Mouse (Mus musculus): Measurements from ENCODE around the gene Mzt1.
"Not testable (repeated sequence)": the region's sequence is repeated elsewhere in the genome, so short reads cannot be mapped to it uniquely, and the experiment has no call there.

Mzt1 gene

DNA sequence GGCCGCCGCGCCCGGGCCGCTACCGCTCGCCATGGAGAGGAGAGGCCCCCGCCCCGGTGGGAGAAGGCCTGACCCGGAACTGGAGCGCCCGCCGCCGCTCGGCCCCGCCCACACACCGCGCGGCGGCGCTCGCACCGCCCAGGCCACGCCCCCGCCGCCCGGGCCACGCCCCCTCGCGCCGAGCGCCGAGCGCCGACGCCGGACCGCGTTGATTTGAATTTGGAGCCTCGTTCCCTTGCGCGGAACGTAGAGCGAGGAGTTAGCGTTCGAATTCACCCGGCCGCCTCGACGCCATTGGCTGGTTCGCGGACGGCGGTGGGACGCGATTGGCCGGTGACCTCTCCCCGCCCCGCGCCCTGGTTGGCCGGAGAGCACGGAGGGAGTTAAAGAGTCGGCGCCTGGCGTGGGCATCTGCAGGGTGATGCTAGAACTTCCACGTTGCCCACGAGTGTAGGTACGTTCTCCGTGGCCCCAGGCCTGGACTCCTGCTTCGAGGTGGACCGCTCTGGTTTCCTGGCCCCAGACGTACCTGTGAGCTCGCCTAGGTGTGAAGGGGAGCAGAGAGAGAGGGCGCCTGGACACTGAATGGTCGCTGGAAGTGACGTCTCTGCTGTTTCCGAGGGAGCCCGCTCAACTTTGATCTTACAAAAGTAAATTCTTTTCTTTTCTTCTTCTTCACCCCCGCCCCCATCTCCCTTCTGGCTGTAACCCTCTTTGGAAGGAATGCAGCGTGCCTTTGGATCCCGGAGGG is at the start of gene Mzt1, which contains the start of gene Bora:
Mzt1 (minus strand) TSS at position 104 of the 751 bp plus-strand sequence.
Bora (plus strand) TSS at position 192 of the 751 bp plus-strand sequence.
- DNase-seq (ENCODE audit: low spot score in 2 of 2): peak; percentile 91 to 93

DNA sequence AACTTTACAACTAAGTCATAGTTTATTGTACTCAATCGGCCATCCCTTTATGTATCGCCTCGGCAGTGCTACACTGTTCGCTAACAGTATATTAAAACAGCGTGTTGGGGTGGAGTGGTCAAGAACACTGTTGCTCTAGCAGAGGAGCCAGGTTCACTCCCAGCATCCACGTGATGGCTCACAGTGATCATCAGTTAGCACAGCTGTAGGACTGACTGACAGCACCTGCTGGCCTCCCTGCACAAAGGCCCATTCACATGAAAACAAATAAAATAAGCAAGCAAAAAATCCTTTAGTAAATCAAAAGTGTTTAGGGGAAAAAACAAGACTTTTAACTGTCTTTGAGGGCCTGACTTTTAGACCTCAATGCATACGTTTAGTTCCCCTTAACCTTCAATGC is 43.0 kb upstream of the Mzt1 start:
- DNase-seq (ENCODE audit: low spot score in 2 of 2): no peak

DNA sequence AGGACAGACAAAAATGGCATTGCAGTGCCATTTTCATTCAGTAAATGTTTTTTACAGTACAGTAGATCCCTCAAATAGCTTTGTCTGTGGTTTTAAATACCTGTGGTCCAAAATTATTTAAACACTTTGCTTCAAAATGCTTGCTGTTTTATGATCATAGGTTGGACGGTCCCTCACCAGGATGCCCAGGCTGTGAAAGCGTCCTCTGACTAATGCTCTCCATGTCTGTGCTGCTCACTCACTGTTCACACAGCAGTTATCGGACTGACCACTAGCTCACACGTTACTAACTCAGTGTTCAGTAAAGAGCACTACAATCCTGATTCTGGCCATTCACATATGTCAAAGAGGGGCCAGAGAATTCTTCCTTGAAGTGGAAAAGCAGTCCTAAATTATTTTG is 25.2 kb upstream of the Mzt1 start:
- DNase-seq (ENCODE audit: low spot score in 2 of 2): no peak

DNA sequence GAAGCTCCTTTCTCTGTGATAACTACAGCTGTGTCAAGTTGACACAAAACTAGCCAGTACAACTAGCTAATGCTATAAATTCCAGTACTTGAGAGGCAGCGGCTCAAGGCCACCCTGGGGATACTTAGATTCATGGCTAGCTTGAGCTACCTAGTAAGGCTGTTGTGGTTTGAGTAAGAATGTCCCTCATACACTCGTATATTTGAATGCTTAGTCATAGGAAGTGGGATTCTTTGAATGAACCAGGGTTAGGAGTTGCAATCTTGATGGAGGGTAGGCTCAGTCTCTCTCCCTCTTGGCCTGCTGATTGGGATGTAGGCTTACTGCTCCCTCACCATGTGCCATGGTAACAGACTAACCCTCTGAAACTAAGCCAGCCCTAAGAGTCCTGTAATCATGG is 17.2 kb upstream of the Mzt1 start:
- no peak for DNase-seq (ENCODE audit: low spot score in 2 of 2)

DNA sequence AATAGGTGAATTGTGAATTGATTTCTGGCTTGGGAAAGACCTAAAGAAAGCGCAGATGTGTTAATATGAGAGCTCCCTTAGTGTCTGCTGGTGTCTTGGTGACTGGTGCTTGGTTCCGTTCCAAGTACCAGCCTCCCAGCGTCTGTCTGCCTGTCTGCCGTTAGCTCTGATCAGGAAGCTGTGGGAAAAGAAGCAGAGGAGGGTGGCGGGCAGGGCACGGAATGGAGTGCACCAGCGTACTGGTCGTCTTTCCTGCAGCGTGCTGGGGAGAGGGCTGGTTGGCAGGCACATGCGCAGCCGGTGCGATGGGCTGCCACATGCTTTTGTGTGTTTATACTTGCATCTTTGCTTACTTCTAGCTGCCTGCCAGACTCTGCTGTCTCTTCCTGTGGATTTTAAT is 14.7 kb upstream of the Mzt1 start:
- no peak for DNase-seq (ENCODE audit: low spot score in 2 of 2)

DNA sequence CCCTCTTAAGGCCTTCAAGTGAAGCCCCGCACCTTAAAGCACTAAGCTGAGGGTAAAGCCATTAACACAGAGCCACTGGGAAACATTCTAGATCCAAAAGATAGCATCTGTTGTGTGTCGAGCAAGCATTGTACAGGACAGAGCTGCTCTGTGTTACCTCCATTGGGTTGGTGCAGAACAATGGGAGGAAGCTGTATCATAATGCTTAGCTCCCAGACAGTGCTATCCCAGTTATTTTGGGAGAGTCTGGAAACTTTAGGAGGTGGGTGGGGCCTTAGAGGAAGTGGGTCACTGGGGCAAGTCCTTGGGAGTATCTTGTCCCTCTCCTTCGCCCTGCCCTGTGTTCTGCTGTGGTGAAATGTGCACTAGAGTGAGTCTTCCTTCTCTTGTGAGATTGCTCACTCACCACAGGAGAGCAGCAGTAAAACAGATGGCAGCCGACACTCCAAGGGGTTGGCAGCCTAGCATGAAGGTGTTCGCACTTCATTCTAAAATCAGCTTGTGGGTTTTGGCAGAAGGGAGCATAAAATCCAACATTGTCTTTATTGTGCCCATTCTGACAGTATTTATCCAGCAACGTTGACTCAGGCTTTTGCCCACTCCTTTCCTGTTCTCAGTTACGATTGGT is 13.1 kb upstream of the Mzt1 start:
- no peak for DNase-seq (ENCODE audit: low spot score in 2 of 2)

DNA sequence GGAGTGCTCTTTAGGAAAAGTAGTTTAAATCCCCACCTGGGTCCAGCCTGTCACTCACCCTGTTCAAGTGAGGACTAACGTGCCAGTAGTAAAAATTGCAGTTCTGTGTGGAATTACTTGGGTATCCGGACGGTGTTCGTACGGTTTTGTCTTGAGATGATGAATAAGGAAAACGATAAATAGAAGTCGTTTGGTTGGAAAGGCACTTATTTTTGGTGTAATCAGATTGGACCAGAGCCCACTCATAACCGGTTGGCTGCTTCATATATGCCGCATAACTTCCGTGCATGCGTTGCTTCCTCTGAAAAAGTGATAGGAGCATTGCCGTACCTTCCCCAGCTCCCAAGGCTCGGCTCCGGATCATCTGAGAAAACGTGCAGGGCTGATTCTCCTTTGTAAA is 848 bp upstream of the Mzt1 start:
- DNase-seq (ENCODE audit: low spot score in 2 of 2): peak in 1 of 2 experiments; percentile 9

DNA sequence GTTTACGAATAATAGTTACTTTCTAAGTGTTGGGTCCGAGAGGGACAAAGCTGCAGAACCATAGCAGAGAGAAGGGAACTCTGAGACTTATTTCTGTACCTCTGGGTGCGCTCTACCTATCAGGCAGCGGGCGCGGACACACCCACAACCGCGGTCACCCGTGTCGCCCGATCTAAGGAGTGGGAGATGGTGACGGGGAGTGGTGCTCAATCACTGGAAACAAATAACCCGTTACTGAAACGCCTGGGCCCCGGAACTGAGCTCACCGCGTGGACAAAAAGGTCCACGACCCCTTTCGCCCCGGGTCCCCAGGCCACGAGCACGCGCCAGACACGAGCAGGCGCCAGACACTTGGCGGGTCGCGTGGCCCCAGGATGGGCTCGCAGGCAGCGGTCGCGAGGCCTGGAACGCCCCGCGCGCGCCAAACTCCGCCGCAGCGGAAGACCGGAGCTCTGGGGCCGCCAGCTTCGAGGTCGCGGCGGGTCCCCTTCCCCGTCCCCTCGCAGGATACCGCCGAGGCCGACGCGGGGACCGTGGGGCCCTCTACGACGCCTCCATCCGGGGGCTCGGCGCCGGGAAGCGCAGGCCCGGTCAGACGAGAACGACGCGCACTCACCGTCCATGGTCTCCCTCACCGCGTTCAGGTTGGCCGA is 430 bp downstream of the Mzt1 start:
- no peak for DNase-seq (ENCODE audit: low spot score in 2 of 2)

DNA sequence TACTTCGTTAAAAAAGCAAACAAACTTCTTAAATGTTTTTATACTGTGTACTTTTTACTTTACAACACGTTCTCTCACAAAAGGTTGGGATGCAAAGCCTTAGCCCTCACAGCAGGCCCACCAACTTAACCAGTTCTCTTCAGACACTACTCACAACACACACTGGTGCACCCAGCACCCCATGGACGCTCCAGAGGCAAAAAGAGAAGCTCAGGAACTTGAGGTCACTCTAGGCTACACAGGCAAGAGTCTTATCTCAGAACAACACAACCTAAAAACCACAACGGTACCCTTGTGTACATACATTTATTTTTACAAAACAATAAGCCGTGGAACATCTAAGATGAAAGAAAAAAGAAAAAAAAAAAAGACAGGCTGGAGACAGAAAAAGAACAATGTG is 1.2 kb downstream of the Mzt1 start:
- DNase-seq (ENCODE audit: low spot score in 2 of 2): no peak

DNA sequence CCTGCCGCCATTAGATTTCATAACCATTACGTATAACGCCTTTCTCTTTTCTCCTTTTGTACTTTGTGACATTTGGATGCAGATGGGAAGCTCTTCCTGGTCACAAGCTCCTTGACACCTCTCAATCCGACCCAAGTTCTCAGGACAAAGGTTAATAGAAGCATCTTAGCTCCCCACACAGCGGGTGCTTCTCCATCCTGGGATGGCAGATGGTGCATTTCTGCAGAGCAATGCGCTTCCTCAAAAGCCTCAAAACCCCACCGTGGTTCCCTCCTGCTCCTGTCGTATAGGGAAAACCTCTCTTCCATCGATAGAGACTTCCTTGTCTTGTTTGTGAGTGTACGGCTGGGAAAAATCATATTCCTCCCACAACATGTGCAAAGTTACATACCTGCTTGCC is 1.8 kb downstream of the Mzt1 start:
- DNase-seq (ENCODE audit: low spot score in 2 of 2): no peak

DNA sequence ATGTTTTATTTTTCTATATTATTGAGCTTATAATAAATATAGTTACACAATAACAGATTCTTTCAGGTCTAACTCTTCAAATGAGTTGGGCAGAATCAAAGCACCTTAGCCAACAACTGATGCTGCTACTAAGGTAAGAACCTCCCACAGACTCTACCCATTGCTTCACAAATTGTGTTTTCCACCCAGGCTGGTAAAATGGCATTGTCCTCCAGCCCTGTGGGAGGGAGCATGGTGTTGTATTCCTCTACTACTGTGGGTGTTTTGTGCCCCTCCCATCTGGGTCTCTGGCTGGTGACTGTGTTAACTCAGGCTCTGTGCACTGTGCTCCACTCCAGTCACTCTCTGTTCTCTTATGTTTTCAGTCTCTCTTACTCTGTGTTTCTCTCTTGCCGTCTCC is 2.4 kb downstream of the Mzt1 start:
- DNase-seq (ENCODE audit: low spot score in 2 of 2): no peak

DNA sequence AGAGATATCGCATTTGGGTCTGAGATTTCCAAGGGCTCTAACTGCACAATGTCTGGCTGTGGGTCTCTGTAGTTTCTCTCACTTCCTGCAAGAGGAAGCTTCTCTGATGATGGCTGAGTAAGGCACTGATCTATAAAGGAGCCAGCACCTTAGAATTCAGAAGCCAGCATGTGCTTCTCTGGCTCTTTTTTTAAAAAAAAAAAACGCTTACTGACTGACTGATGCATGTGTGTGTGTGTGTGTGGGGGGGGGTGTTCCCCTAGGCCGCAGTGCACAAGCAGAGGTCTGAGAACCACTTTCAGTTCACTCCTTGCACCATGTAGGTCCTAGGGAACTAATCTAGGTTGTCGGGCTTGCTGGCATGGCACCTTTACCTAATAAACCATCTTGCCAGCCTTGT is 4.5 kb downstream of the Mzt1 start:
- DNase-seq (ENCODE audit: low spot score in 2 of 2): no peak

DNA sequence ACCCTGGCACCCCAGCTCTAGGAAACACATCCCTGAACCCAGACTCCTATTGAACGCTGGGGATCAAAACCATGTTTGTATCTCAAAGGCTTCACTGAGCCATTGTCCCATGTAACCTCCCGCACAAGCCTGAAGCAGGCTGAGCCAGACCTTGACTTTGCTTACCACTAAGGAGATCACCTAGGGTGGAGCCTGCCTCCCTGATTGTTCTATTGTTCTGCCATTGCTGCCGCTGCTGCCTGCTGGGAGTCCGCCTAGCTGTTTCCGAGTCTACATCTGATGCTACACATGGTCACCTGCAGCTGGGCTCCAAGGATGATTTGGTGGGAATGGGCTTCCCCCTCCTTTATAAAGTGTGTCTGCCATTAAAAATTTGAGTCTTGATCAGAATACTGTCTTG is 6.6 kb downstream of the Mzt1 start:
- DNase-seq (ENCODE audit: low spot score in 2 of 2): not testable (repeated sequence)

DNA sequence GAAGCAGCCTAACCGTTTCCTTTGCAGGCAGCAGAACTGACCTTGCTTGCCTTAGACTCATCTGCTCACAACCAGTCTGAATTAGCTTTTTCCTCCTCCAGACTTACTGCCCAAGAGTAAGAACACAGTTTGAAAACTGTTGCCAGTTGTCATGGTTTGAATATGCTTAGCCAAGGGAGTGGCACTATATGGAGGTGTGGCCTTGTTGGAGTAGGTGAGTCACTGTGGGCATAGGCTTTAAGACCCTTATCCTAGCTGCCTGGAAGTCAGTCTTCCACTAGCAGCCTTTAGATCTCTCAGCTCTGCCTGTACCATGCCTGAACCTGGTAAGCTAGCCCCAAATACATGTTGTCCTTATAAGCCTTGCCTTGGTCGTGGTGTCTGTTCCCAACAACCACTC is 8.2 kb downstream of the Mzt1 start:
- DNase-seq (ENCODE audit: low spot score in 2 of 2): no peak

DNA sequence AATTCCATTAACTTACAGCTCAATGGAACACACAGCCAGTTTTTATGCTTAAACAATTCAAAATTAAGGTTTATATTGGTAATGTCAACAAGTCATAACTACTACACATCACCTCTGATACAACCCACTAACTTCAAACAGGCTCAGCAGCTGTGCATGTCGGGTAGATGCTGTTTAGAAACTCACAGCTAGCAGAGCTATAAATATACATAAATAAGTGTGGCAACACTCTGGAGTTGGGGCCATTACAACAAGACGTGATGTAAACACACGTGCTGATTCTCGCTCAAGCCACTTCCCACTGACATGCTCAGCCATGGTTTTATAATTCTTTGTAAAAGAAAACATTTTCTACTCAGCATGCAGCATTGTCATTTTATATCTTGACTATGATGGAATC is 9.9 kb downstream of the Mzt1 start:
- DNase-seq (ENCODE audit: low spot score in 2 of 2): no peak

DNA sequence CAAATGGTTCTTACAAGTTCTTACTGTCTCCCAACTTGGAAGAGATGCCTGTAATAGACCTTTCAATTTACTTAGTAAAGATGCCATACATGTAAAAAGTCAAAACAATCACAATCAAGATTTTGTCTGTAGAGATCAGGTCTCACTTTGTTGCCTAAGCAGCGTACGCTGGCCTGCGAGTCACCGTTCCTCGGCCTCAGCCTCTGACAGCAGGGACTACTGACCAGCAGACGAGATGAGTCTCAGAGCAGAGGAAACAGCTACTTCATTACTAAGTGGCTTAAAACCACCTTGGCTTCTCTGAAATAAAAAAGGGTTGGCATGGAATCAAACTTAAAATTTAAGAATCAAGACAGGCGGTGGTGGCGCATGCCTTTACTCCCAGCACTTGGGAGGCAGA is 11.1 kb downstream of the Mzt1 start:
- not testable (repeated sequence) for DNase-seq (ENCODE audit: low spot score in 2 of 2)

DNA sequence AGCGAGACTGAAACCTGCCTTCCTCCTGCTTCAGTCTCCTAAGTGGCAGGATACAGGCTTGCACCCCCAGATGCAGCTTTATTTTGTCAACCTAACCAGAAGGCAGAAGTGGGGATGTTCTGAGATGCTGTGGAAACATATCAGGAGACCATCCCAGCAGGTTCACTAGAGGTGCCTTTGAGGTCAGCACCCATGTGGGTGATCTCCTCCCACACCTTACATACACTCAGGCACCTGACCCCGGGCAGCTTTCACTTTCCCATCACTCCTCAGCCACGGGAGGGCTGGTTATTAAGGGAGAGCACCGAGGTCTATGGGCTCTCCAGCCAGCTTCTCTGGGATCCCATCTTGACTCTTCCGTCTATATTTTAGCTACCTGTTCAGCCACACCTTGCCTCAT is 13.3 kb downstream of the Mzt1 start:
- DNase-seq (ENCODE audit: low spot score in 2 of 2): no peak

DNA sequence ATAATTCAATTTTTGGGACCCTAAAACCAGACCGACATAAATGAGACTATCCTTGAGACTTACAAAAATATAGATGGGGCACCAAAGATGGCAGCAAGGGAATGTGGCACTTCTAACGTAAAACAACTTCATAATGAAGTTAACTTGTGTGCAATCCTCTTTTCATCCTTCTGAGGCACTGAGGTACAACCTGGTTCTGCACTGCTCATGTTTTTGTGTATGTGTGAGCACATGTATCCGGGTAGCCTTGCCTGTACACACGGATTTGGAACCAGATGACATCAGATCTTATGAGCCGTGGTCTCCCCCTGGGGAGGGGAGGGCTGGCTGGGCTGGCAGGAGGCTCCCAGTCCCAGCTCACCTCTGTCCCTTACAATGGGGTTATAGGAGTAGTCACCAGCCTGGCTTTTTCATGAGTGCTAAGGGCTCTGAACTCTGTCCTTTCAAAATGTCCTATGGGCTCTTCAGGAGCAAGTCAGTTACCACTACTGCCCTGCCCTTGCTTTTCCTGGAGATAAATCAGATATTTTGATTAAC is 14.5 kb downstream of the Mzt1 start:
- DNase-seq (ENCODE audit: low spot score in 2 of 2): no peak

DNA sequence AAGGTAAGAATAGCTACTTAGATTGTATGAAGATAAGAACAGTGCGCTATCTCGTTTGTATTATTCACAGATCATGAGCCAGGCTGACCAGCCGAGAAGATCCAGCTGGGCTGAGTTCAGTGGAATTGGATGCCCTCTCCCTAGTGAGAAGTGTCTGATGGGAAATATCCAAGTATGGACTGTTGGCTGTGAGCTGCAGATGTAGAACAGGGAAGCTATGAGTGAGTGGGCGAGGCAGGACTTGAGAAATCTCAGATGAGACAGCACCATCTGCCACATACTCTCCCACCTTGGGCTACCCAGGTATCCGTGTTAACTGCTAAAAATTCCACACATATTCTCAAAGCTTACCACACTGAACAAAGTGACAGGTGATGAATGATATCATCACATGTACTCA is 15.9 kb downstream of the Mzt1 start:
- DNase-seq (ENCODE audit: low spot score in 2 of 2): no peak

DNA sequence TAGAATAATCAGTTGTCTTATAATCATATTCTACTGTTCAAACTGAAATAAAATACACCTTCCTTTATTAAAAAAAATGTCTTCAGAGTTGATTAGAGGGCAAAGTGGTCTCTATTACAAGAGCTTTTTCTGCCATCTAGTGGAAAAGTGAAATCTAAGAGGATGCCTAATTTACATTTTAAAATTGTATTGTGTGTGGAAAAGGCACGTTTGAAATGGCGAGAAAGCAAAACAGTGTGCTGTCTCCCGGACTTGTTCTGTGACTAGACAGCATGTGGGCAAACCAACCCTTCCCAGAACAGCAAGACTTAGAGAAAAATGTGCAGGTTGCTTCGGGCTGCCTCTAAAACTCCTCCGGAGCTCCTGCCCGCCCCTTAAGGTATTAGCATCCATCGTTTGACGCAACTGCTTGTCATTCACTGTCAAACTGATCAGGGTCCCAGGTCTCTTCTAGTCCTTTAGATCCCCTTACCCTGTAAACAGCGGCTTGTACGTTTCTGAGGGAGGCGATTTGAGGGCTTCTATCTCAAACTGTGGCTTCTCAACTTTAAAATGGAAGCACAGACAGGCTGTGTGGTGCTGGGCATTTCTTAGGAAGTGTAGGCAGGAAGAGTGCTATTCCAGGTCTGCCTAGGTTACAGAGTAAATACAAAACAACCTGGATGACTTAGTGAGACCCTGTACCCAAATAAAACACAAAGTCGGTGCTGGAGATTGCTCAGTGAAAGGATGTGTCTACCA is 23.4 kb downstream of the Mzt1 start:
- no peak for DNase-seq (ENCODE audit: low spot score in 2 of 2)

DNA sequence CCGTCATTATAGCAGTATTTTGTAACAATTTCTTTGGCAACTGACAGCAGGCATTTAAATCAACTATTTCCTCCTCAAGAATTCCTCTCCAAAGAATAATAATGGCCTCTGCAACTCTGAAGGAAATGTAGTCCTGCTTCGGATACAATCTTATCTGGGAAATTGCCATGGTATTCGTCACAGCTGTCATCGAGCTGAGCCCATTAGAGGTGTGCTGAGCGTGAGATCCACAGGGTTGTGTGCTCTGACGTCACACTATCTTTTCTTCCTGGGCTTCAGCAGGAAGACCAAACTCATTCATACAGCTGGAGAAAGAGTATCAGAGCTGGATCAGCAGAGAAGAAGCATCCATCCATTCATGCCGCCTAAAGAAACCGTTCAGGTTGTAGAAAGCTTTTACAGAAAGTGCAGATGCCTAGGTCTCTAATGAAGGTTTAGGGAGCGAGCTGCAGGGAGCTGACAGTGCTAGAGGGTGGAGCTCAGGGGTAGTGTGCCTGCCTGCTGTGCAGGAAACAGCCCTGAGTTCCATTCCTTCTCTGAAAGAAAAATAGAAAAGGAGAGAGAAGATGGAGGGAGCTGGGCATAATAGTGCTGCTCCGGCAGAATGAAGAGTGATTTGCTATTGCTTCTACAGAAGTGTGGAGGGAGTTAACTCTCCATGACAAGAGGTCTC is 26.7 kb downstream of the Mzt1 start:
- DNase-seq (ENCODE audit: low spot score in 2 of 2): no peak

DNA sequence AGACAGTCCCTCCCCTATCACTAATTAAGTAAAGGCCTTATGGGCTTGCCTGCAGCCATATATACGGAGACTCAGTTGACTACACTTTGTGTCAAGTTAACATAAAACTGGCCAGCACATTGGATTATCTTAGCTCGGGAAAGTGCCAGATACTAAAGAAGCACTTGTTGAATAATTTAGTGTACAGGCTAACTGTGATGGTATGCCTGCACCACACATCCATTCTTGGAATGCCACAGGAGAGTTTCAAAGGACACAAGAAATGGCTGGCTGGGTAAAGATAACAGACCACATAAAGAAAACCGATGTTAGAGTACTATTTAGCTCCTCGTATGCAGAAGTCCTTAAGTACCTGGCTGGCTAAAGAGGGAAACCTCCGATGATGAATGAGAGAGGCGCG is 27.2 kb downstream of the Mzt1 start:
- DNase-seq (ENCODE audit: low spot score in 2 of 2): no peak

Data from thymus, postnatal 10 days (tissue).